Mouse (Mus musculus) lung, adult 2 months (tissue): ENCODE measurements around the gene Cit.

Experiments used
- CTCF ChIP-seq: fragments of 200-500 bp; IDR thresholded peaks from 2 replicates; pipeline ENCODE4 v1.5.1; 2011; ENCODE audit warnings: mild to moderate bottlenecking, low read length, control low read depth; ENCODE audit not compliant: insufficient read depth
- POLR2A ChIP-seq: fragments of 200-500 bp; IDR thresholded peaks from 2 replicates; pipeline ENCODE4 v1.6.1; 2011; ENCODE audit warnings: low read depth, mild to moderate bottlenecking, control low read depth, low read length, borderline replicate concordance; ENCODE audit errors: extremely low read depth

- no peak for TF ChIP-seq CTCF
- TF ChIP-seq POLR2A, result no peak
These were observed 109.5 kb downstream of the Cit start for GRCm38 (mm10) chr5:115954549-115954948.
